Mouse (Mus musculus) limb, embryonic 12.5 days (tissue): ENCODE data around the gene Prg3. TPM values are rescaled to one million over a fixed set of nuclear protein-coding genes. Genes with fewer than 3 reads are reported as not detected.

ENCODE experiments used
- ATAC-seq: fragments of 200-750 bp; cut with Nextera tagmentation; 2 replicates; pipeline ENCODE4 v1.8.0; 2017; ENCODE audit warnings: low read depth, moderate TSS enrichment; ENCODE audit not compliant: insufficient number of reproducible peaks, insufficient read depth, low FRiP score, low TSS enrichment
- H3K27ac ChIP-seq: fragments of 300-500 bp; sonication (generic); 2 replicates; pipeline ENCODE4 v1.5.1; 2016; ENCODE audit warnings: mild to moderate bottlenecking, moderate library complexity
- H3K27me3 ChIP-seq: fragments of 300-500 bp; sonication (generic); 2 replicates; pipeline ENCODE4 v1.6.1; 2016; ENCODE audit warnings: mild to moderate bottlenecking, moderate library complexity
- H3K36me3 ChIP-seq: fragments of 300-500 bp; sonication (generic); 2 replicates; pipeline ENCODE4 v1.6.1; 2016; ENCODE audit warnings: mild to moderate bottlenecking, moderate library complexity
- H3K4me1 ChIP-seq: fragments of 300-500 bp; sonication (generic); replicated peaks from 2 replicates; pipeline ENCODE4 v1.6.1; 2016
- H3K4me2 ChIP-seq: fragments of 300-500 bp; sonication (generic); 2 replicates; pipeline ENCODE4 v1.6.1; 2016; ENCODE audit warnings: mild to moderate bottlenecking, moderate library complexity
- H3K4me3 ChIP-seq: fragments of 300-500 bp; sonication (generic); replicated peaks from 2 replicates; pipeline ENCODE4 v1.5.1; 2016; ENCODE audit warnings: mild to moderate bottlenecking
- H3K9ac ChIP-seq: fragments of 300-500 bp; sonication (generic); replicated peaks from 2 replicates; pipeline ENCODE4 v1.6.1; 2016; ENCODE audit warnings: mild to moderate bottlenecking, moderate library complexity
- H3K9me3 ChIP-seq: fragments of 300-500 bp; sonication (generic); 2 replicates; pipeline ENCODE4 v1.6.1; 2016; ENCODE audit warnings: mild to moderate bottlenecking, moderate library complexity
- WGBS: fragments of 180-500 bp; shearing (Covaris S2); methylation state at CpG from one replicate; pipeline ENCODE4 v1.1.7; 2016; 5-methylcytosine and 5-hydroxymethylcytosine counted together
- polyA plus RNA-seq: library from polyadenylated mRNA; unstranded; fragments of >200 nt; fragmentation: Nextera tagmentation; extraction: Ambion mirVana; gene quantifications from 2 replicates; pipeline ENCODE4 v1.2.1, GENCODE M21; 2016

Gene Prg3
- polyA plus RNA-seq, 1 experiment from 2014 or later: not detected

DNA sequence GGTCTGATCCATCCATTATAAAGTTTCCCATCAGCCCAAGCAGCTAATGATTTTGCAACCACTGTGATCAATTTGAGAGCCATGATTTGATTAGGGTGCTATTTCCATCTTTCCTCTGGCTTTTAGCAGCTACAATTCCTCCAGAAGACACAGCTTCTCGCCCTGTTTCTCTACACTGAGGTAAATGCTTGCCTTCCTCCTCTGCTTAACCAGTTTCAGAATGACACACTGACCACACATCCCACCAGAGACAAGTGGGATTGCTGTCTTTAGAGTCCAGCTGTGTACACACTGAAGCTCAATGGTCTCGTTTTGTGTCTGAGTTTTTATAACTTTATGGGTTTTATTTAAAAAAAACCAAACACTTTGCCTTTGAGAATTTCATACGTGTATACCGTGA lies 35.3 kb upstream of the Prg3 start:
- no peak for ATAC-seq
- H3K36me3 ChIP-seq: peaks cover 92% of the 10 kb centered on the region
- no peak overlapping the region for H3K27ac ChIP-seq
- H3K4me1 ChIP-seq: no peaks in the 10 kb centered on the region
- H3K9ac ChIP-seq: no peak overlapping the region
- WGBS: 87% methylated on average over 4 of the region's 4 CpGs
- H3K4me3 ChIP-seq: no peak overlapping the region
- no peaks in the 10 kb centered on the region for H3K9me3 ChIP-seq
- no peak overlapping the region for H3K4me2 ChIP-seq
- H3K27me3 ChIP-seq: no peaks in the 10 kb centered on the region

DNA sequence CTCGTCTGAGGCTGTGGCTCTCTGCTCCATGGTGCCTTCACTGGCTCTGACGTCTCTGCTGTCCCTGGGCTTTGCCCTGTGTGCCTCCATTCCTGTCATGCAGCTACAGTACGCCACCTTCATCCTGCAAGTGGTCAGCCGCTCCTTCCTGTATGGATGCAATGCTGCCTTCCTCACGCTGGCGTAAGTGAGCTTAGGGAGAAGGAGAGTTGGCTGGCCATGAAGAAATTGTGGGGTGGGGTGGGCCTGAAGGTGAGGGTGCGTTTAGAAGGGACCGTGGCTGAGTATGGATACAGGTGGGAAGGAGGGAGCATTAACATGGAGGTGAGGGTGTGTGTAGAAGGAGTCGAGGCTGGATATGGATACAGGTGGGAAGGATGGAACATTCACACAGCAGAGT lies 32.6 kb upstream of the Prg3 start:
- ATAC-seq: peak; percentile 12; the same call in 1 of the 2 replicates
- Histone ChIP-seq H3K4me2 (no peak overlapping the region), H3K36me3 (peaks cover 78% of the 10 kb centered on the region), H3K27me3 (no peaks in the 10 kb centered on the region), H3K9ac (no peak overlapping the region), H3K4me1 (no peaks in the 10 kb centered on the region), H3K9me3 (no peaks in the 10 kb centered on the region), H3K27ac (no peak overlapping the region), H3K4me3 (no peak overlapping the region)
- WGBS: 88% methylated on average over 9 of the region's 9 CpGs

DNA sequence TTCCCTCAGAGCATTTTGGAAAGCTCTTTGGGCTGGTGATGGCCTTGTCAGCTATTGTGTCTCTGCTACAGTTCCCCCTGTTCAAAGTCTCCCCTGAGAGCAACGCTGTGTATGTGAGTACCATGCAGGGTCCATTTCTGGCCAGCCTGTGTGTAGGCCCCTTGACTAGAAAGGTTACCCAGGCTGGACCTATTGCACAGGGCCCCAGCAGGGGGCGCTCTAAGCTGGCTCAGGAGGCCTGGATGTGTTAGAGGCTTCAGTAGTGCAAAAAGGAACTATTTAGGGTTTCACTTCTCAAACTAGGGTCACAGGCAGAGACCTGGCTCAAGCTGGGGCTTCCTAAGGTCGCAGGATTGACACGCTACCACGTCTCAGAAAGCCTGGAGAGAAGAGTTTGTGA lies 31.7 kb upstream of the Prg3 start:
- Histone ChIP-seq H3K9ac (no peak overlapping the region), H3K9me3 (no peaks in the 10 kb centered on the region), H3K36me3 (peaks cover 69% of the 10 kb centered on the region), H3K4me3 (no peak overlapping the region), H3K4me1 (no peaks in the 10 kb centered on the region), H3K27me3 (no peaks in the 10 kb centered on the region), H3K4me2 (no peak overlapping the region), H3K27ac (no peak overlapping the region)
- no peak; the same call in 1 of the 2 replicates for ATAC-seq
- 65% methylated on average over 5 of the region's 5 CpGs for WGBS

GRCm38 (mm10) chr2:84958588-84959264 lies 29.3 kb upstream of the Prg3 start:
- no peak overlapping the region for H3K27ac ChIP-seq
- H3K36me3 ChIP-seq: peaks cover 47% of the 10 kb centered on the region
- no peak for ATAC-seq

DNA sequence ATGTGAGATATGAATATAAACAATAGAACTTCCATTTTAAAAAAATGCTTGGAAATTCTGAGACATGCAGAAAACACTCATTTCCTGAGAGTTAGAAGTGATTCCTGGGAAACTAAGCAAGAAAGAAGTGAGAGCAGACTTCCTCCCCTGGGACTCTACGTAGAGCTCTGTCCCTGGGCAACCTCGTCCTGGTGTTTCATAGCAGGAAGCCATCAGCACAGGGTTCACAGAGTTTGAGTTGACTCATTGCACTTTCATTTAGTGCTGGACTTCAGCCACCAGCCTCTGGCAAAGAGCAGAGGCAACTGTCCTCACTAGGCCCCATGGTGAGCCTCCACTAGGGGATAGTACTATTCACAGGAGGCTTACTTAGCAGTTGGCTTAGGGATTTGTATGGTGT lies 26.7 kb upstream of the Prg3 start:
- Histone ChIP-seq H3K9ac (no peak overlapping the region), H3K4me1 (peaks cover 3% of the 10 kb centered on the region; the same call in 1 of the 2 replicates), H3K36me3 (peaks cover 25% of the 10 kb centered on the region), H3K9me3 (no peaks in the 10 kb centered on the region), H3K4me3 (no peak overlapping the region), H3K27me3 (no peaks in the 10 kb centered on the region), H3K27ac (no peak overlapping the region), H3K4me2 (no peak overlapping the region)
- no peak for ATAC-seq
- 73% methylated on average over 2 of the region's 2 CpGs for WGBS

More at GRCm38 (mm10) chr2:84958588-84959264, 29.3 kb upstream of the Prg3 start:
- H3K27me3 ChIP-seq: no peaks in the 10 kb centered on the region
- H3K9ac ChIP-seq: no peak overlapping the region
- H3K4me1 ChIP-seq: no peaks in the 10 kb centered on the region; the same call in 1 of the 2 replicates
- H3K9me3 ChIP-seq: no peaks in the 10 kb centered on the region
- no peak overlapping the region for H3K4me2 ChIP-seq
- 89% methylated on average over 11 of the region's 11 CpGs for WGBS
- H3K4me3 ChIP-seq: no peak overlapping the region

- no peak overlapping the region for H3K4me3 ChIP-seq
- H3K27ac ChIP-seq: no peak overlapping the region
- no peak overlapping the region for H3K9ac ChIP-seq
- H3K4me1 ChIP-seq: peaks cover 3% of the 10 kb centered on the region; the same call in 1 of the 2 replicates
- H3K9me3 ChIP-seq: no peaks in the 10 kb centered on the region
- WGBS: 78% methylated on average over 3 of the region's 3 CpGs
- H3K27me3 ChIP-seq: no peaks in the 10 kb centered on the region
- H3K4me2 ChIP-seq: no peak overlapping the region
- H3K36me3 ChIP-seq: peaks cover 19% of the 10 kb centered on the region
- ATAC-seq: no peak
Measured at GRCm38 (mm10) chr2:84961901-84962300, 26.1 kb upstream of the Prg3 start.

DNA sequence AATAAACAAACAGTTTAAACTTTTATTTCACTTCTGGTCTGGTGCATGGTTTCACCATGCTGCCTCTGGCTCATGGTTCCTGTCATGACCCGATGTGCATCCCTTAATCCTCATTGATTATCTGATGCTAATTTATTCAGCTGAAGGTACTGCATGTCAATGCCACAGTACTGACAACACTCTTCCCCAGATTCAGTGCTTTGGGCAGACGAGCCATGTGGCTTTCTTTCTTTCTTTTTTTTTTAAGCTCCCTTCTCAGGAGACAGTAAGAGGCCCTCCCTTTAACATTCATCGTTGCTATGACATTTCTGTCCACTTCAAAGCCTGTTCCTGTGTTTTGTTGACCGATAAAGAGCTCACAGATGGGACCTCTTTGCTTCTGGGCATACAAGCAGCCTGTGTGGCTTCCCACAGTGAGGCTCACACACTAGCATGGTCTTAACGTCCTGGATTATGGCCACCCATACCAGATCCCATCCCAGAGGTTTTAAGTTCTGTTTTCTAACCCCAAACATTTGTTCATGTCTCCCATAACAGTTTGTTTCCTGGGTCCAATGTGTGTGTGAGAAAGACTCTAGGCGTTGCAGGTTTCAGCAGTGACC lies 25.0 kb upstream of the Prg3 start:
- 43% methylated on average over 6 of the region's 6 CpGs for WGBS

GRCm38 (mm10) chr2:84964111-84964801 lies 23.8 kb upstream of the Prg3 start:
- no peak overlapping the region for H3K9ac ChIP-seq
- no peaks in the 10 kb centered on the region for H3K27me3 ChIP-seq

More for the DNA sequence above, 25.0 kb upstream of the Prg3 start:
- Histone ChIP-seq H3K4me1 (peaks cover 3% of the 10 kb centered on the region; the same call in 1 of the 2 replicates), H3K4me2 (no peak overlapping the region), H3K9me3 (no peaks in the 10 kb centered on the region), H3K9ac (no peak overlapping the region), H3K36me3 (peaks cover 9% of the 10 kb centered on the region), H3K4me3 (no peak overlapping the region), H3K27ac (no peak overlapping the region), H3K27me3 (no peaks in the 10 kb centered on the region)
- ATAC-seq: no peak

DNA sequence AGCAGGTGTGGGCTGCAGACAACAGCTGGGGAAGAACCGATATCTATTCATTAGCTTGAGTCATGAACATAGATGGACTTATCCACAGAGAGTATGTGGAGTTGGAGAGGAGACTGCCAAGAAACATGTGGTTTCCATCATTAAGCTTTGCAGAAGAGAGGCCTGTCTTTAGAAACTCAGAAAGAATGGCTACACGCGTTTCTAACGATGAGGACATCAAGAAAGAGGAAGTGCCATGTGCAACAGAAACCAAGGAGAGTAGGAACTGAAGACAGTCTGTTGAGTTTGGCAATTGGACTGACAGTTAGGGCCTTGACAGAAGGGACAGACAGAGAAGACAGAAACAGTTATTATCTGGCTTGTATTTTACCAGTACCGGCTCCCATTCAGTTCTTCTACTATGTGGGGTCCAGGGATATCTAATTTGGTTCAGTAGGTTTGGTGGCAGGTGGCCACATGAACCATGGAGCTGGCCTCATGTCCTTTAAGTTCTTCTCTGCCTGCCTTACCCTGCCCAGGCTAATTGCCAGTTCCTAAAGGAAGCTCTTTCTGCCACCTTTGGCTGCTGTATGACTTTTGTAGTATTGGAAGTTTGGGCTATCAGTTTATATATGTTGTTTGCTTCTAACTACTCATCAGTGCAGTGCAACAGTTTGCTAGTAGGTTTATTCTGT lies 20.6 kb upstream of the Prg3 start:
- Histone ChIP-seq H3K9me3 (no peaks in the 10 kb centered on the region), H3K36me3 (no peaks in the 10 kb centered on the region), H3K9ac (no peak overlapping the region), H3K27ac (no peak overlapping the region), H3K4me1 (peaks cover 3% of the 10 kb centered on the region; the same call in 1 of the 2 replicates), H3K27me3 (no peaks in the 10 kb centered on the region), H3K4me3 (no peak overlapping the region), H3K4me2 (no peak overlapping the region)
- 78% methylated on average over 5 of the region's 5 CpGs for WGBS
- ATAC-seq: no peak

More at GRCm38 (mm10) chr2:84964111-84964801, 23.8 kb upstream of the Prg3 start:
- Histone ChIP-seq H3K4me2 (no peak overlapping the region), H3K4me3 (no peak overlapping the region), H3K4me1 (peaks cover 3% of the 10 kb centered on the region; the same call in 1 of the 2 replicates), H3K9me3 (no peaks in the 10 kb centered on the region), H3K27ac (no peak overlapping the region), H3K36me3 (no peaks in the 10 kb centered on the region)
- WGBS: 79% methylated on average over 7 of the region's 7 CpGs
- no peak for ATAC-seq

GRCm38 (mm10) chr2:84975580-84975979 lies 12.4 kb upstream of the Prg3 start:
- no peak overlapping the region for H3K27ac ChIP-seq
- H3K9ac ChIP-seq: no peak overlapping the region
- no peaks in the 10 kb centered on the region for H3K9me3 ChIP-seq
- H3K4me1 ChIP-seq: peaks cover 14% of the 10 kb centered on the region; the same call in 1 of the 2 replicates
- no peak overlapping the region for H3K4me3 ChIP-seq
- ATAC-seq: no peak
- no peak overlapping the region for H3K4me2 ChIP-seq
- no peaks in the 10 kb centered on the region for H3K27me3 ChIP-seq
- H3K36me3 ChIP-seq: no peaks in the 10 kb centered on the region
- WGBS: 80% methylated on average over 2 of the region's 2 CpGs

DNA sequence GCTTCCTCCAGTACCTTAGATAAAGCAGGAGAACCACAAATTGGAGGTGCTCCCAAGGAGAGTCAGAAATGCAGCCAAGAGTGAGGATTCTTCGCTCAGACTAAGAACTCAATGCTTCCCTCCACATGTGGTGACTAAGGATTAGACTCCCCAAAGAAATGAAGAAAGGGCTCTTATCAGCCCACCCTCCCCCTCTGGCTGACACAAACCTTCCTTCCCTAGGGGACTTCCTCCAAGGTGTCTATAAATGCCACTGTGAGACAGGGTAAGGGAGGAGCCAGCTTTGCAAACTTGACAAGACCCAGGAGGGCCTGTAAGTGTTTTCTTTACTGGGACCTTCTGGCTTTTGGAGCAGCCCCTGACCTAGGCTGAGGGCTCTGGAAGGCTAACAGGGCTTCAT lies 7.8 kb upstream of the Prg3 start, which contains the start of gene Prg2:
Gene Prg2, plus strand, starts transcription at position 274 of the 400 bp plus-strand sequence.
- H3K4me3 ChIP-seq: no peak within 1 kb of the TSS
- H3K4me1 ChIP-seq: peaks cover 14% of the 10 kb centered on the region; the same call in 1 of the 2 replicates
- H3K36me3 ChIP-seq: no peaks in the 10 kb centered on the region
- H3K27ac ChIP-seq: no peak within 1 kb of the TSS
- no peak within 1 kb of the TSS for H3K9ac ChIP-seq
- H3K9me3 ChIP-seq: no peaks in the 10 kb centered on the region
- H3K27me3 ChIP-seq: no peaks in the 10 kb centered on the region
- no peak for ATAC-seq
- no peak within 1 kb of the TSS for H3K4me2 ChIP-seq
- 71% methylated on average over 1 of the region's 1 CpGs for whole genome bisulfite sequencing
